Mouse (Mus musculus) naive thymus-derived CD4-positive, alpha-beta T cell, adult 5 months (primary cell): ENCODE results near the gene Dcps. TPM values are rescaled to one million over a fixed set of nuclear protein-coding genes. Genes with fewer than 3 reads are reported as not detected.

Experiments
- polyA plus RNA-seq: library from polyadenylated mRNA; unstranded; fragments of 100-300 nt; shearing (Covaris generic); gene quantifications from one replicate; pipeline ENCODE4 v1.2.1, GENCODE M21; 2017

The Dcps gene
- polyA plus RNA-seq, result 46.7 TPM

DNA sequence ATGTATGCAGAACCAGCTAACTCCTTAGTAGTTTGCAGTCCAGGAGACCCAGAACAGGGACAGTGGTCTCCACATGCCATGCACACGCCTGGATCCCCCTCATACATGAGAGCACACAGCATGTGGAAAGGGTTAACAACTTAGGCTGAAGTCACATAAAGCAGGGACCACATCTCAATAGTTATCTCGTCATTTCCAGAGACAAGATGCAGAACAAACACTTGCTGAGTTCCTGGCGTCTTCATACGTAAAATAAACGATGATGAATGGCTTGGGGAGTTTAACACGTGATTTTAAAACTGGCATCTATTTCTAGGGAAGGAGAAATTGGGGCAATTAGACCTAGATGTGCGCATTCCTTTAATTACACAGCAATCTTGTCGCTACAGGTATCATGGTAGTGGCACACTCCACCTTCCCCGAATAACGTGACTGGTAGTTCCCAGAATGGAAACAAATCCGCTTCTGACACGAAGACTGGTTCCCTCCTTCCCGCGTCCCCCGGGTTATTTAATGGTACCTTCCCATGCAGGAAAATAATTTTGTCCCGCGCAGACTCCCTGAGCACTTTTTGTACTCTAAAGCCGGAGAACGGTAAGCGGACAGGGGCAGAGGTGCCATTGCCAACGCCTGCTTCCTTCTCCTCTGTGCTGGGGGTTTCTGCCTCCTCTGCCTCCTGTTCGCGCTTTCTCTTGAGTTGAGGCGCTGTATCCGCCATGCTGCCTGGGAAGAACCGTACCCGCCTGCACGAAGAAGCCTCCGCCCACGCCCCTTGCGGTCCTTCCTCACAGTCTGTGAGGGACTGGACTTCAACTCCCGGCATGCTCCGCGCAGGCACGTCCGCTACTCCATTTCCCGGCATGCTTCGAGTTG lies at the start of gene Dcps:
Gene Dcps (minus strand): TSS at position 811 of the 873 bp plus-strand sequence.

DNA sequence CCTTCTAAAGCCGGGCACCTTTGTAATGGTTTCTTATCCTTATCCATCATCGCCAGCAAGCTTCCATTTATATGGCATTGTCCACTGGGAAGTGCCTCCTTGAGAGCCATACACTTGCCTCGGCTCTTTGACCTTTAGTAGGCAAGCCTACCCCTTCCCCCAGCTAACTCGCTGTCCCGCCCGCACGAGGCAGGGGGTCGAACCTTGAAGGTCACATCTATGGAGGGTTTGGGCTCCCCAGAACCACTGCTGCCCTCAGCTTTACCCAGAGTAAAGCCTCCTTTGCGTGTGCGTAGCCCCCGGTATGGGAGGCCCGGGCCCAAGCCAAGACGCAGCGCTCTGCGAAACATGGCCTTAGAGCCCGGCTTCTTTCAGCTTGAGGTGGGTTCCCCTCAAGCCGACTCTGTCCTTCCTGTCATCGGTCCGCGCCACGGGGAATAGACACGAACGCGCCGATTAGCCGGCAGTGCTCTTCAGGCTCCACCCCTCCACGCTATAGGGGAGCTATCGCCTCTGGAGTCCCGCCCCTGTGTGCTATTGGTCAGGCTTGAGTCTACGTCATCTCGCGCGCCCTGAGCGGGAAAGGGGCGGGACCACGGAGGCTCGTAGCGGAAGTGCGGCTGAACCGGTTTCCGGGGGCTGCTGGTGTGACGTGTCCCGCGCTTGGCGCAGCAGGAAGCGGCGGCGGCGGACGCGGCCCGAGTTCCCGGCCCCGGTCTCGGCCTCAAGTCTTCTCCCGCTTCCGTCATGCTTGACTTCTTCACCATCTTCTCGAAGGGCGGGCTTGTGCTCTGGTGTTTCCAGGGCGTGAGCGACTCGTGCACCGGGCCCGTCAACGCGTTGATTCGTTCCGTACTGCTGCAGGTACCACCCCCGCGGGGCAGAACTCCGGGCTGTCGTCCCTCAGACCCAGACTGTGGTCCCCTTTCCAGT lies 34.9 kb upstream of the Dcps start, which contains the start of gene Foxred1:
Gene Foxred1 (minus strand): TSS at position 514 of the 933 bp plus-strand sequence.

DNA sequence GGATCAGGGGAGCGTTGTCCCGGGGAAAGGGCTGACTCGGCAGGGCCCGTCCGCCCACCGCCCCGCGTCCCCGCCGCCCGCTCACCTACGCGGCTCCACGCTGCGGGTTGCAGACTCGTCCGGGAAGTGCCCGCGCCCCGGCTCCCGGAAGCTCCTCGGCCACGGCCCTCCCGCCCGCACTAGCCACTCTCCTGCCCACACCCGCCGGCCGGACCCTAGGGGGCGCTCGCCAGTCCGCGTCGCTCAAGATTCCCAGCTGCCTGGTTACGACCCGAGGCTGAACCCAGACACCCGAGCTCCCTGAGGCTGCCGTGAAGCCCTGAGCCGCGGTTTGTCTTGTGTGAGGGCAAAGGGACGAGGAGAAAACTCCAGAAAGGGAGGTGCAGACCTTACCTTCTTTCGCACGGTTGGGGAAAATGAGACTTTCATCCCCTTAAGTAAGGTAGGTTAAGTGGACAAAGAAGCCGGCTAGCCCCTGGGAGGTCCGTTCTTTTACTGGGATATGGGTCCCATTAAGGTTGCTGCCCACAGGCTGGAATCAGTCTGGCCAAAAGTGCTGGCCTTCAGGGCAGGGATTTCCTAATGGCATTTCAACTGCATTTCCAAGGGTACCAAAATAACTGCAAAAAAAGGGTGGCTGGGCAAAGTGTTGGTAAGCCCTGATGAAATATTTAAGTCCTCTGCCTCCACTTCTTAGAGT lies 24.1 kb upstream of the Dcps start, which contains the start of the genes Srpr and Tirap:
Gene Srpr (plus strand): TSS at position 404 of the 700 bp plus-strand sequence.
Gene Tirap (minus strand): TSS at position 520 of the 700 bp plus-strand sequence.

GRCm38 (mm10) chr9:35119168-35119567 lies 56.7 kb downstream of the Dcps start, which contains the start of gene St3gal4:
TSS of gene St3gal4 (minus strand) at chr9:35119268.

Other genes starting within 250 kb of the Dcps start
- 24.3 TPM for gene St3gal4, start 56.8 kb downstream of the Dcps start, polyA plus RNA-seq
- gene Srpr, start 24.1 kb upstream of the Dcps start, polyA plus RNA-seq, result 134 TPM
- gene Tirap, start 24.2 kb upstream of the Dcps start, polyA plus RNA-seq, result 4.2 TPM
- gene Foxred1, start 35.0 kb upstream of the Dcps start, polyA plus RNA-seq, result 42.0 TPM
- gene Fam118b, start 91.7 kb upstream of the Dcps start, polyA plus RNA-seq, result 19.1 TPM
- 50.2 TPM for gene Rpusd4, start 91.8 kb upstream of the Dcps start, polyA plus RNA-seq
- gene Cdon, start 245.1 kb upstream of the Dcps start, polyA plus RNA-seq, result 11.9 TPM